ENCODE assay signal across 18 mouse cellular contexts in the genomic region with DNA sequence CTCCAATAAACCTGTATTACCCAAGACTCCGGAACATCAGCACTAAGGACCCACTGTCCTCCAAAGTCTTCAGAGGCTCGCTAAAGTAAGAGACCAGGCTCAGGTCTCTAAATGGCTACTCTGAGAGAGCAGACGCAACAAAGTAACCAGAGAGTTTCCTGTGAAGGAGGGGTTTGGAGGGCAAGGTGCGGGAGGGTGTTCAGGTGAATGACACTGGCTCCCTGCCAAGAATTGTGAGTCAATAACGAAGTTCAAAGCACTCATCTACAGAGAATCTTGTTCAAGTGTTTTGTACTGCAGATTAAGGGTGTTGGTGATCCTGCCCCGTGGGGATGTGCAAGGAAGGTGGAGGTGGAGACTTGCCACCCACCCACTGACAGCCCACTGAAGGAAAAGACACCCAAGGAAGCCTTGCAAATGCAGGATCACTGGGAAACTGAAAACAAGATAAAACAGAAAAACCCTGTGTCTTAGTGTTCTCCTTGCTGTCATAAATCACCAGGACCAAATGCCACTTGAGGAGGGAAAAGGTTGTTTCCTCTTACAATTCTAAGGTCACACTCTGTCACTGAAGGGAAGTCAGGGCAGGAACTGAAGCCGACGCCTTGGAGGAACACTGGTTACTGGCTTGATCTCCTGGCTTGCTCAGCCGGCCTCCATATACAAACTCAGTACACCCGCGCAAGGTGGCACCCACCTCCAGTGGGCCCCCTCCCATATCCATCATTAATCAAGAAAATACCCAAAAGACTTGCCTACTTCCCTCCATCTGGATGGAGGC. TPM values are rescaled to one million over a fixed set of nuclear protein-coding genes. Genes with fewer than 3 reads are reported as not detected.
DNase-seq lines count a peak whose midpoint lies in the region; ATAC-seq and TF ChIP-seq lines count a peak whose summit lies in the region.
"Had no signal": no experiment of that assay in that cellular context is flagged by ENCODE, and none has a peak within 500 bp of the region (broad histone marks: within the 10 kb centered on the region; RNA-seq: fewer than 3 reads in every experiment).

No protein-coding gene starts in this region.

- ATAC-seq in lung, embryonic 14.5 days (ENCODE audit: insufficient read depth): no peak
- ATAC-seq in intestine, embryonic 15.5 days: peak; percentile 94
- ATAC-seq in midbrain, embryonic 13.5 days: no peak
- ATAC-seq: midbrain, embryonic 15.5 days; Patski had no signal

- H3K9me3 ChIP-seq in lung, embryonic 14.5 days (ENCODE audit: low read depth, low read length): no peaks in the 10 kb centered on the region
- H3K9me3 ChIP-seq in intestine, embryonic 15.5 days: no peaks in the 10 kb centered on the region
- H3K9me3 ChIP-seq in limb, embryonic 10.5 days (replicated peaks): no peaks in the 10 kb centered on the region
- H3K9me3 ChIP-seq in midbrain, embryonic 13.5 days: no peaks in the 10 kb centered on the region
- H3K9me3 ChIP-seq: embryonic facial prominence, embryonic 12.5 days; heart, embryonic 15.5 days; hindbrain, embryonic 13.5 days; midbrain, embryonic 15.5 days had no signal

- no peak overlapping the region for H3K27ac ChIP-seq in lung, embryonic 14.5 days (ENCODE audit: low read depth)
- peak overlapping the region; percentile 59; the same call in 1 of the 2 replicates for H3K27ac ChIP-seq in intestine, embryonic 15.5 days
- H3K27ac ChIP-seq in limb, embryonic 10.5 days: 0 out of 2 replicates have a peak overlapping the region, but pooled peaks have one; percentile 19
- H3K27ac ChIP-seq in midbrain, embryonic 13.5 days: no peak overlapping the region
- H3K27ac ChIP-seq: embryonic facial prominence, embryonic 12.5 days; heart, embryonic 15.5 days; hindbrain, embryonic 13.5 days; limb, embryonic 15.5 days; midbrain, embryonic 15.5 days had no signal

- DNase-seq in lung, embryonic 14.5 days: peak; percentile 44
- DNase-seq in lung, adult 2 months: no peak
- DNase-seq in ZHBTc4 (ENCODE audit: low read depth, low spot score): peak; percentile 41
- no peak for DNase-seq in limb, embryonic 10.5 days (ENCODE audit: low spot score)
- DNase-seq in frontal cortex, postnatal 36 days (ENCODE audit: low spot score in 2 of 2): no peak
- no peak for DNase-seq in gastrocnemius, postnatal 10 days
- DNase-seq: cerebellum, adult 9-11 months; lung, postnatal 4 days; right cerebral cortex, postnatal 4 days had no signal

- TF ChIP-seq CTCF in lung, embryonic 14.5 days (IDR thresholded peaks at IDR 0.05; ENCODE audit: low read depth): no peak
- TF ChIP-seq CTCF in lung, adult 2 months (IDR thresholded peaks at IDR 0.05; ENCODE audit: insufficient read depth, low read length): no peak

- no peaks in the 10 kb centered on the region for H3K36me3 ChIP-seq in lung, embryonic 14.5 days (ENCODE audit: insufficient read depth)
- no peaks in the 10 kb centered on the region for H3K36me3 ChIP-seq in intestine, embryonic 15.5 days
- no peaks in the 10 kb centered on the region for H3K36me3 ChIP-seq in limb, embryonic 10.5 days
- H3K36me3 ChIP-seq in midbrain, embryonic 13.5 days: no peaks in the 10 kb centered on the region
- H3K36me3 ChIP-seq: embryonic facial prominence, embryonic 12.5 days; heart, embryonic 15.5 days; hindbrain, embryonic 13.5 days; limb, embryonic 15.5 days; midbrain, embryonic 15.5 days had no signal

- no peak for TF ChIP-seq POLR2A in lung, adult 2 months (IDR thresholded peaks at IDR 0.05; ENCODE audit: borderline replicate concordance, extremely low read depth, low read depth, low read length)

- no peak overlapping the region for H3K4me3 ChIP-seq in lung, embryonic 14.5 days (ENCODE audit: low read depth, low read length)
- no peak overlapping the region for H3K4me3 ChIP-seq in lung, adult 2 months (replicated peaks; ENCODE audit: extremely low read depth, low read depth, low read length)
- H3K4me3 ChIP-seq in intestine, embryonic 15.5 days (replicated peaks): no peak overlapping the region
- H3K4me3 ChIP-seq in limb, embryonic 10.5 days: no peak overlapping the region
- H3K4me3 ChIP-seq in midbrain, embryonic 13.5 days (replicated peaks): no peak overlapping the region
- H3K4me3 ChIP-seq: embryonic facial prominence, embryonic 12.5 days; heart, embryonic 15.5 days; hindbrain, embryonic 13.5 days; limb, embryonic 15.5 days; midbrain, embryonic 15.5 days had no signal

- H3K4me1 ChIP-seq in lung, embryonic 14.5 days (ENCODE audit: insufficient read depth): no peaks in the 10 kb centered on the region
- no peaks in the 10 kb centered on the region for H3K4me1 ChIP-seq in lung, adult 2 months (ENCODE audit: control insufficient read depth, insufficient read depth, low read length)
- H3K4me1 ChIP-seq in intestine, embryonic 15.5 days (replicated peaks): no peaks in the 10 kb centered on the region; the same call in 1 of the 2 replicates
- H3K4me1 ChIP-seq in limb, embryonic 10.5 days: peaks cover 49% of the 10 kb centered on the region
- H3K4me1 ChIP-seq in midbrain, embryonic 13.5 days (replicated peaks): no peaks in the 10 kb centered on the region
- H3K4me1 ChIP-seq: heart, embryonic 15.5 days; hindbrain, embryonic 13.5 days; midbrain, embryonic 15.5 days had no signal

- 49% methylated on average over 11 of the region's 11 CpGs for WGBS in lung, embryonic 14.5 days
- 42% methylated on average over 11 of the region's 11 CpGs for WGBS in lung, adult 2 months
- 43% methylated on average over 11 of the region's 11 CpGs for WGBS in intestine, embryonic 15.5 days
- WGBS in limb, embryonic 10.5 days: 51% methylated on average over 11 of the region's 11 CpGs
- WGBS in midbrain, embryonic 13.5 days: 77% methylated on average over 11 of the region's 11 CpGs

- no peak overlapping the region for H3K9ac ChIP-seq in lung, embryonic 14.5 days
- H3K9ac ChIP-seq in intestine, embryonic 15.5 days: no peak overlapping the region
- H3K9ac ChIP-seq in midbrain, embryonic 13.5 days (replicated peaks): no peak overlapping the region
- H3K9ac ChIP-seq: embryonic facial prominence, embryonic 12.5 days; heart, embryonic 15.5 days; hindbrain, embryonic 13.5 days; limb, embryonic 15.5 days; midbrain, embryonic 15.5 days had no signal

- no peaks in the 10 kb centered on the region for H3K27me3 ChIP-seq in lung, embryonic 14.5 days (ENCODE audit: insufficient read depth, low read length)
- H3K27me3 ChIP-seq in intestine, embryonic 15.5 days (replicated peaks): no peaks in the 10 kb centered on the region
- H3K27me3 ChIP-seq in limb, embryonic 10.5 days (ENCODE audit: low read depth, poor library complexity, severe bottlenecking): no peaks in the 10 kb centered on the region
- no peaks in the 10 kb centered on the region for H3K27me3 ChIP-seq in midbrain, embryonic 13.5 days
- H3K27me3 ChIP-seq: embryonic facial prominence, embryonic 12.5 days; heart, embryonic 15.5 days; hindbrain, embryonic 13.5 days; midbrain, embryonic 15.5 days had no signal

- no peak overlapping the region for H3K4me2 ChIP-seq in lung, embryonic 14.5 days
- no peak overlapping the region for H3K4me2 ChIP-seq in intestine, embryonic 15.5 days (replicated peaks)
- no peak overlapping the region for H3K4me2 ChIP-seq in midbrain, embryonic 13.5 days (replicated peaks)
- H3K4me2 ChIP-seq: embryonic facial prominence, embryonic 12.5 days; heart, embryonic 15.5 days; hindbrain, embryonic 13.5 days; limb, embryonic 15.5 days; midbrain, embryonic 15.5 days had no signal

RNA-seq across cellular contexts. Expression of gene Ror2, which starts 30.8 kb away (rescaled TPM):
- polyA plus RNA-seq in lung, embryonic 14.5 days (2014; fragmentation: Nextera tagmentation; extraction: Ambion mirVana): 16.2 and 18.2 TPM in 2 replicates
- 4.0 and 4.3 TPM in 2 replicates for polyA plus RNA-seq in lung, adult 2 months (2012; rRNA removed)
- polyA plus RNA-seq in intestine, embryonic 15.5 days (2015; fragmentation: Nextera tagmentation; extraction: Ambion mirVana): 18.8 and 19.3 TPM in 2 replicates
- 37.9 and 40.1 TPM in 2 replicates for polyA plus RNA-seq in limb, embryonic 10.5 days (2016; fragmentation: Nextera tagmentation; extraction: Ambion mirVana)
- polyA plus RNA-seq in midbrain, embryonic 13.5 days (2015; fragmentation: Nextera tagmentation; extraction: Ambion mirVana): 1.9 and 3.5 TPM in 2 replicates
- 1 to 10 TPM; 3.3 to 4.6 TPM for total RNA-seq in gastrocnemius, postnatal 10 days (2021)
- total RNA-seq: granulocyte monocyte progenitor cell, adult 5-6 weeks had no signal
- polyA plus RNA-seq: Patski had no signal

Comparison
In these comparisons a context has a peak if more than half of its experiments do, and no peak if none do; other contexts are left out.
1. DNase-seq: peak in lung, embryonic 14.5 days (single experiment) and ZHBTc4 (single experiment); none in lung, adult 2 months (single experiment), limb, embryonic 10.5 days (single experiment), frontal cortex, postnatal 36 days (0 of 2) and gastrocnemius, postnatal 10 days (single experiment).
2. H3K27ac ChIP-seq: peak in intestine, embryonic 15.5 days (single experiment) and limb, embryonic 10.5 days (single experiment); none in lung, embryonic 14.5 days (single experiment) and midbrain, embryonic 13.5 days (single experiment).